ENCODE assay signal across 17 mouse cellular contexts in the genomic region with DNA sequence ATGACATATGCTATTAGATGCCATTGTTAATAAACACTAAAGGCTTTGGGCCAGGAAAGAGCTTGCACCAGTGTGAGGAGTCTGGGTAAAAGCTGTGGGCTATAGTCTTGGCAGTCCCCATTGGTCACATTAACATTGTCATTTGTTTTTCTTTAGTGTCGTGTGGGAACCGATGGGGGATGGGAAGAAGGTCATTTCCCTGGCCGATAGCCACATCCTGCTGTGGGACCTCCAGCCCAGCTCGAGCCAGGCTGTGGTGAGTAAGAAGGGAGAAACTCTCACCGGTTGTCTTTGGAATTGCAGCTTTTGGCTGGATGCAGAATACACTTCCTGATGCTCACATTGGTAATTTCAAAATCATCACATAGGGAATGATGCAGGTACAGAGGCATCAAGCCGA.
DNase-seq lines count a peak whose midpoint lies in the region; ATAC-seq and TF ChIP-seq lines count a peak whose summit lies in the region.
"Had no signal": no experiment of that assay in that cellular context is flagged by ENCODE, and none has a peak within 500 bp of the region (broad histone marks: within the 10 kb centered on the region; RNA-seq: fewer than 3 reads in every experiment).

No protein-coding gene starts in this region.

- H3K27me3 ChIP-seq in hindbrain, embryonic 12.5 days: no peaks in the 10 kb centered on the region
- H3K27me3 ChIP-seq in hindbrain, postnatal 0 days (ENCODE audit: insufficient read depth, low read length): no peaks in the 10 kb centered on the region
- no peaks in the 10 kb centered on the region for H3K27me3 ChIP-seq in lung, embryonic 14.5 days (ENCODE audit: insufficient read depth, low read length)
- H3K27me3 ChIP-seq: forebrain, embryonic 12.5 days; heart, embryonic 13.5 days had no signal

- WGBS in hindbrain, embryonic 12.5 days: 70% methylated on average over 6 of the region's 6 CpGs
- 50% methylated on average over 6 of the region's 6 CpGs for WGBS in hindbrain, postnatal 0 days
- 56% methylated on average over 6 of the region's 6 CpGs for WGBS in lung, embryonic 14.5 days

- peak overlapping the region; percentile 86; the same call in 1 of the 2 replicates for H3K27ac ChIP-seq in hindbrain, embryonic 12.5 days
- no peak overlapping the region for H3K27ac ChIP-seq in hindbrain, postnatal 0 days
- no peak overlapping the region for H3K27ac ChIP-seq in lung, embryonic 14.5 days (ENCODE audit: low read depth)
- H3K27ac ChIP-seq: forebrain, embryonic 12.5 days; gastrocnemius, adult 2 months; heart, embryonic 13.5 days had no signal

- ATAC-seq in hindbrain, embryonic 12.5 days (ENCODE audit: low FRiP score): no peak
- no peak for ATAC-seq in hindbrain, postnatal 0 days
- ATAC-seq in lung, embryonic 14.5 days (ENCODE audit: insufficient read depth): peak; percentile 44; the same call in 1 of the 2 replicates

- H3K4me2 ChIP-seq in hindbrain, embryonic 12.5 days (replicated peaks): no peak overlapping the region
- H3K4me2 ChIP-seq in hindbrain, postnatal 0 days (ENCODE audit: low read depth, low read length): no peak overlapping the region
- H3K4me2 ChIP-seq in lung, embryonic 14.5 days: no peak overlapping the region
- H3K4me2 ChIP-seq: forebrain, embryonic 12.5 days; heart, embryonic 13.5 days had no signal

- no peak overlapping the region for H3K9ac ChIP-seq in hindbrain, embryonic 12.5 days
- H3K9ac ChIP-seq in hindbrain, postnatal 0 days (replicated peaks; ENCODE audit: low read length): no peak overlapping the region
- H3K9ac ChIP-seq in lung, embryonic 14.5 days: no peak overlapping the region
- H3K9ac ChIP-seq: forebrain, embryonic 12.5 days; heart, embryonic 13.5 days had no signal

- peaks cover 11% of the 10 kb centered on the region for H3K4me1 ChIP-seq in hindbrain, embryonic 12.5 days
- H3K4me1 ChIP-seq in hindbrain, postnatal 0 days (ENCODE audit: insufficient read depth, low read length): peaks cover 3% of the 10 kb centered on the region; the same call in 1 of the 2 replicates
- H3K4me1 ChIP-seq in lung, embryonic 14.5 days (ENCODE audit: insufficient read depth): no peaks in the 10 kb centered on the region

- no peak for TF ChIP-seq CTCF in hindbrain, postnatal 0 days (IDR thresholded peaks at IDR 0.05; ENCODE audit: low read depth)
- TF ChIP-seq CTCF in lung, embryonic 14.5 days (IDR thresholded peaks at IDR 0.05; ENCODE audit: low read depth): no peak

- no peaks in the 10 kb centered on the region for H3K9me3 ChIP-seq in hindbrain, embryonic 12.5 days (replicated peaks)
- no peaks in the 10 kb centered on the region for H3K9me3 ChIP-seq in hindbrain, postnatal 0 days (ENCODE audit: low read length)
- no peaks in the 10 kb centered on the region for H3K9me3 ChIP-seq in lung, embryonic 14.5 days (ENCODE audit: low read depth, low read length)
- H3K9me3 ChIP-seq: forebrain, embryonic 12.5 days; heart, embryonic 13.5 days had no signal

- no peak overlapping the region for H3K4me3 ChIP-seq in hindbrain, embryonic 12.5 days
- no peak overlapping the region for H3K4me3 ChIP-seq in hindbrain, postnatal 0 days (ENCODE audit: low read length)
- H3K4me3 ChIP-seq in lung, embryonic 14.5 days (ENCODE audit: low read depth, low read length): no peak overlapping the region
- H3K4me3 ChIP-seq: forebrain, embryonic 12.5 days; gastrocnemius, adult 2 months; heart, embryonic 13.5 days had no signal

- H3K36me3 ChIP-seq in hindbrain, embryonic 12.5 days: 0 out of 2 replicates have a peak, but pooled peaks cover 3% of the 10 kb centered on the region
- H3K36me3 ChIP-seq in hindbrain, postnatal 0 days (ENCODE audit: insufficient read depth, low read length): no peaks in the 10 kb centered on the region
- H3K36me3 ChIP-seq in lung, embryonic 14.5 days (ENCODE audit: insufficient read depth): no peaks in the 10 kb centered on the region
- H3K36me3 ChIP-seq: forebrain, embryonic 12.5 days; heart, embryonic 13.5 days had no signal

- DNase-seq in hindbrain, postnatal 0 days (ENCODE audit: low spot score): no peak
- peak; percentile 72 for DNase-seq in lung, embryonic 14.5 days
- DNase-seq in lung, postnatal 25 days (ENCODE audit: low spot score): no peak
- DNase-seq in adrenal gland, postnatal 36 days: peak; percentile 43 to 53
- peak; percentile 37 to 56 for DNase-seq in lung, postnatal 4 days
- DNase-seq in gastrocnemius, postnatal 10 days: no peak
- DNase-seq: cerebellum, adult 9-10 months; gastrocnemius, adult 2 months; heart, postnatal 36 days; kidney, postnatal 25 days; left cerebral cortex, postnatal 4 days; liver; retina, postnatal 1 day; right cerebral cortex, postnatal 4 days had no signal

Comparison
In these comparisons a context has a peak if more than half of its experiments do, and no peak if none do; other contexts are left out.
1. DNase-seq: peak in lung, embryonic 14.5 days (single experiment), adrenal gland, postnatal 36 days (2 of 2) and lung, postnatal 4 days (2 of 2); none in hindbrain, postnatal 0 days (single experiment), lung, postnatal 25 days (single experiment) and gastrocnemius, postnatal 10 days (single experiment).